Mouse (Mus musculus): Measurements from ENCODE around the gene Cep41. TPM values are rescaled to one million over a fixed set of nuclear protein-coding genes. Genes with fewer than 3 reads are reported as not detected.

Cep41 gene
- polyA plus RNA-seq, 1 experiment from 2014 or later = 24.5 TPM

MicroRNAs encoded within 50 kb of the gene (microRNA counts, 519-probe panel; counts per million panel counts)
- 5,576 counts per million, percentile 72 among the panel's probes with 10 or more counts for microRNA mmu-miR-335-3p
- microRNA mmu-miR-335-5p = 7,137 counts per million, percentile 92 among the panel's probes with 10 or more counts

Small RNAs within 50 kb of the gene (microRNA-seq; reads per million reads assigned to microRNA genes)
- 87,609 reads per million, percentile 100 among the genes with 10 or more reads in this experiment for gene Mir335

Other genes with a start within 250 kb of the Cep41 start
- gene Tmem209, start 184.0 kb downstream of the Cep41 start, polyA plus RNA-seq (2014; fragmentation: Nextera tagmentation; extraction: Ambion mirVana) = 46.0 and 58.1 TPM in 2 replicates
- 0.49 and 0.68 TPM in 2 replicates for gene Ssmem1, start 183.9 kb downstream of the Cep41 start, polyA plus RNA-seq (2014; fragmentation: Nextera tagmentation; extraction: Ambion mirVana)
- 13.0 and 15.5 TPM in 2 replicates for gene Cpa2, start 152.2 kb downstream of the Cep41 start, polyA plus RNA-seq (2014; fragmentation: Nextera tagmentation; extraction: Ambion mirVana)
- 2.1 and 2.2 TPM in 2 replicates for gene Cpa4, start 125.4 kb downstream of the Cep41 start, polyA plus RNA-seq (2014; fragmentation: Nextera tagmentation; extraction: Ambion mirVana)
- gene Cpa5, start 82.7 kb downstream of the Cep41 start, polyA plus RNA-seq (2014; fragmentation: Nextera tagmentation; extraction: Ambion mirVana) = 0.25 and 0.46 TPM in 2 replicates
- 0.08 TPM in 1 of 2 replicates, not detected in the other for gene Cpa1, start 54.5 kb downstream of the Cep41 start, polyA plus RNA-seq (2014; fragmentation: Nextera tagmentation; extraction: Ambion mirVana)
- gene Mest, start 29.8 kb upstream of the Cep41 start, polyA plus RNA-seq (2014; fragmentation: Nextera tagmentation; extraction: Ambion mirVana) = 1,255 and 1,269 TPM in 2 replicates
- 42.0 and 44.0 TPM in 2 replicates for gene Copg2, start 203.0 kb upstream of the Cep41 start, polyA plus RNA-seq (2014; fragmentation: Nextera tagmentation; extraction: Ambion mirVana)
- gene Tsga13, start 221.8 kb upstream of the Cep41 start, polyA plus RNA-seq (2014; fragmentation: Nextera tagmentation; extraction: Ambion mirVana) = 0.23 and 0.30 TPM in 2 replicates